Mouse (Mus musculus) forebrain, embryonic 11.5 days (tissue): ENCODE measurements around the gene Osbpl9. TPM values are rescaled to one million over a fixed set of nuclear protein-coding genes. Genes with fewer than 3 reads are reported as not detected.

Source experiments
- ATAC-seq: fragments of 200-750 bp; cut with Nextera tagmentation; replicated peaks from 2 replicates; pipeline ENCODE4 v1.8.0; 2017; ENCODE audit warnings: moderate TSS enrichment; ENCODE audit not compliant: low FRiP score
- DNase-seq: peaks from one replicate; pipeline ENCODE4 v3.0.0-alpha.2; 2017; ENCODE audit warnings: low spot score
- H3K27ac ChIP-seq: fragments of 300-500 bp; sonication (generic); 2 replicates; pipeline ENCODE4 v1.5.1; 2014; ENCODE audit warnings: low read depth, low read length
- H3K27me3 ChIP-seq: fragments of 300-500 bp; sonication (generic); 2 replicates; pipeline ENCODE4 v1.6.1; 2014; ENCODE audit warnings: mild to moderate bottlenecking, low read length, mixed read lengths; ENCODE audit not compliant: control insufficient read depth, insufficient read depth
- H3K36me3 ChIP-seq: fragments of 300-500 bp; sonication (generic); 2 replicates; pipeline ENCODE4 v1.6.1; 2014; ENCODE audit warnings: mild to moderate bottlenecking, low read length, moderate library complexity, mixed read lengths; ENCODE audit not compliant: control insufficient read depth, insufficient read depth
- H3K4me1 ChIP-seq: fragments of 300-500 bp; sonication (generic); replicated peaks from 2 replicates; pipeline ENCODE4 v1.6.1; 2014; ENCODE audit warnings: low read length, mixed read lengths; ENCODE audit not compliant: control insufficient read depth, insufficient read depth
- H3K4me2 ChIP-seq: fragments of 300-500 bp; sonication (generic); 2 replicates; pipeline ENCODE4 v1.6.1; 2014; ENCODE audit warnings: low read depth, mild to moderate bottlenecking, low read length, moderate library complexity, mixed read lengths; ENCODE audit not compliant: severe bottlenecking
- H3K4me3 ChIP-seq: fragments of 300-500 bp; sonication (generic); 2 replicates; pipeline ENCODE4 v1.5.1; 2014; ENCODE audit warnings: low read depth, low read length
- H3K9ac ChIP-seq: fragments of 300-500 bp; sonication (generic); 2 replicates; pipeline ENCODE4 v1.6.1; 2014; ENCODE audit warnings: low read length
- H3K9me3 ChIP-seq: fragments of 300-500 bp; sonication (generic); 2 replicates; pipeline ENCODE4 v1.6.1; 2016; ENCODE audit warnings: low read length, mixed read lengths; ENCODE audit not compliant: control insufficient read depth
- WGBS: fragments of 180-500 bp; shearing (Covaris S2); extraction: QIAGEN DNeasy Blood & Tissue Kit; methylation state at CpG from one replicate; pipeline ENCODE4 v1.1.7; 2014; 5-methylcytosine and 5-hydroxymethylcytosine counted together
- polyA plus RNA-seq: library from polyadenylated mRNA; unstranded; fragments of >200 nt; fragmentation: Nextera tagmentation; extraction: Ambion mirVana; gene quantifications from 2 replicates; pipeline ENCODE4 v1.2.1, GENCODE M21; 2014

Osbpl9 gene
- 65.8 and 67.7 TPM in 2 replicates for polyA plus RNA-seq

- H3K27me3 ChIP-seq = no peaks in the 10 kb centered on the region
Measured at GRCm38 (mm10) chr4:109201582-109202424, at the start of gene Osbpl9. Gene Osbpl9 (minus strand): TSS chr4:109202272.

GRCm38 (mm10) chr4:109251605-109252004 lies 49.5 kb upstream of the Osbpl9 start:
- Histone ChIP-seq H3K4me1 (no peaks in the 10 kb centered on the region), H3K27me3 (no peaks in the 10 kb centered on the region), H3K4me2 (no peak overlapping the region), H3K27ac (no peak overlapping the region), H3K36me3 (no peaks in the 10 kb centered on the region), H3K9me3 (no peaks in the 10 kb centered on the region), H3K4me3 (no peak overlapping the region), H3K9ac (no peak overlapping the region)
- 36% methylated on average over 3 of the region's 3 CpGs for WGBS
- ATAC-seq (no peak), DNase-seq (no peak)

More at GRCm38 (mm10) chr4:109201582-109202424, at the start of gene Osbpl9:
- Histone ChIP-seq H3K9ac (peak within 1 kb of the TSS; percentile 77), H3K4me2 (peak within 1 kb of the TSS; percentile 97), H3K36me3 (no peaks in the 10 kb centered on the region), H3K27ac (peak within 1 kb of the TSS; percentile 92), H3K4me1 (0 out of 2 replicates have a peak, but pooled peaks cover 6% of the 10 kb centered on the region), H3K9me3 (no peaks in the 10 kb centered on the region), H3K4me3 (peak within 1 kb of the TSS; percentile 82)
- under 1% methylated on average over 59 of the region's 59 CpGs for WGBS
- DNase-seq (peak; percentile 100), ATAC-seq (peak; percentile 99)

- H3K36me3 ChIP-seq = no peaks in the 10 kb centered on the region
- DNase-seq (no peak), ATAC-seq (no peak)
- H3K4me1 ChIP-seq = no peaks in the 10 kb centered on the region
- no peak overlapping the region for H3K27ac ChIP-seq
- H3K4me3 ChIP-seq = no peak overlapping the region
- no peak overlapping the region for H3K4me2 ChIP-seq
- H3K9me3 ChIP-seq = no peaks in the 10 kb centered on the region
- WGBS = 85% methylated on average over 6 of the region's 6 CpGs
- no peaks in the 10 kb centered on the region for H3K27me3 ChIP-seq
- no peak overlapping the region for H3K9ac ChIP-seq
Measured at GRCm38 (mm10) chr4:109245016-109245620, 43.0 kb upstream of the Osbpl9 start.

GRCm38 (mm10) chr4:109244506-109244905 lies 42.4 kb upstream of the Osbpl9 start:
- no peak overlapping the region for H3K4me3 ChIP-seq

DNA sequence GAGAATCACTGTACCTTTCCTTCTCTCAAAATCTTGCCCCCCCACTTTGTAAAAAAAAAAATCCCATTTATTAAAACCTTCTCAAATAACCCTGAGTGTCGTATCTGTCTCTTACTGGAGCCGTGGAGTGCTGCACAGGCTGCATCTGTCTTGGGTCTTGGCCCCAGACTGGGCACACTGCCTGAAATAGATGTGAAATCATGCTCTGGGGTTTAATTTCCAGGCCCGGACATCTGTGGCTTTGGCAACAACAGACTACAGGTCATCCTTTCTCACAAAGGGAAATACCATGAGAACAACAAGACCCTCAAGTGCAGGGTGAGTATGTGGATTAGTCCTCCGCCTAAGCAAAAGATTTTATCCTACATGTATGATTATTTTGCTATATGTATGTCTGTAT lies 39.9 kb upstream of the Osbpl9 start:
- Histone ChIP-seq H3K27me3 (no peaks in the 10 kb centered on the region), H3K9ac (no peak overlapping the region), H3K4me3 (no peak overlapping the region), H3K36me3 (no peaks in the 10 kb centered on the region), H3K4me2 (no peak overlapping the region), H3K27ac (no peak overlapping the region), H3K9me3 (no peaks in the 10 kb centered on the region), H3K4me1 (no peaks in the 10 kb centered on the region)
- DNase-seq = no peak
- 78% methylated on average over 4 of the region's 4 CpGs for WGBS
- ATAC-seq = no peak

More at GRCm38 (mm10) chr4:109244506-109244905, 42.4 kb upstream of the Osbpl9 start:
- 88% methylated on average over 7 of the region's 7 CpGs for WGBS
- no peak overlapping the region for H3K27ac ChIP-seq
- no peak overlapping the region for H3K9ac ChIP-seq
- H3K9me3 ChIP-seq = no peaks in the 10 kb centered on the region
- H3K27me3 ChIP-seq = no peaks in the 10 kb centered on the region
- H3K4me2 ChIP-seq = no peak overlapping the region
- H3K4me1 ChIP-seq = no peaks in the 10 kb centered on the region
- ATAC-seq = no peak
- no peaks in the 10 kb centered on the region for H3K36me3 ChIP-seq
- no peak for DNase-seq

DNA sequence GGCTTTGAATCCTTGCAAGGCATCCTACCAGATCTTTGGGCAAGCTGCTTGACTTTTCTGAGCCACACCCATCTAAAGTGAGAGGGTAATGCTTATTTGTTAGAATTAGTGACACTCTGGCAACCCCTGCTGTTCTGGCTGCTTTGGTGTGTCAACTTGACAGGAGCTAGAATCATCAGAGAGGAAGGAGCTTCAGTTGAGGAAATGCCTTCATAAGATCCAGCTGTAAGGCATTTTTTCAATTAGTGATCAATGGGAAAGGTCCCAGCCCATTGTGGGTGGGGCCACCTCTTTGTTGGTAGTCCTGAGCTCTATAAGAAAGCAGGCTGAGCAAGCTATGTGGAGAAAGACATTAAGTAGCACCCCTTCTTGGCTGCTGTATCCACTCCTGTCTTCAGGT lies 39.1 kb upstream of the Osbpl9 start:
- DNase-seq (no peak), ATAC-seq (no peak)

GRCm38 (mm10) chr4:109238428-109239268 lies 36.6 kb upstream of the Osbpl9 start:
- no peak for ATAC-seq
- Histone ChIP-seq H3K9me3 (no peaks in the 10 kb centered on the region), H3K27me3 (no peaks in the 10 kb centered on the region), H3K4me1 (no peaks in the 10 kb centered on the region), H3K4me3 (no peak overlapping the region), H3K4me2 (no peak overlapping the region), H3K36me3 (no peaks in the 10 kb centered on the region), H3K27ac (no peak overlapping the region), H3K9ac (no peak overlapping the region)
- 88% methylated on average over 24 of the region's 24 CpGs for WGBS
- DNase-seq = no peak

More for the DNA sequence above, 39.1 kb upstream of the Osbpl9 start:
- H3K9ac ChIP-seq = no peak overlapping the region
- no peak overlapping the region for H3K4me2 ChIP-seq
- no peaks in the 10 kb centered on the region for H3K4me1 ChIP-seq
- H3K27me3 ChIP-seq = no peaks in the 10 kb centered on the region
- H3K27ac ChIP-seq = no peak overlapping the region
- no peaks in the 10 kb centered on the region for H3K9me3 ChIP-seq
- H3K36me3 ChIP-seq = no peaks in the 10 kb centered on the region
- H3K4me3 ChIP-seq = no peak overlapping the region

DNA sequence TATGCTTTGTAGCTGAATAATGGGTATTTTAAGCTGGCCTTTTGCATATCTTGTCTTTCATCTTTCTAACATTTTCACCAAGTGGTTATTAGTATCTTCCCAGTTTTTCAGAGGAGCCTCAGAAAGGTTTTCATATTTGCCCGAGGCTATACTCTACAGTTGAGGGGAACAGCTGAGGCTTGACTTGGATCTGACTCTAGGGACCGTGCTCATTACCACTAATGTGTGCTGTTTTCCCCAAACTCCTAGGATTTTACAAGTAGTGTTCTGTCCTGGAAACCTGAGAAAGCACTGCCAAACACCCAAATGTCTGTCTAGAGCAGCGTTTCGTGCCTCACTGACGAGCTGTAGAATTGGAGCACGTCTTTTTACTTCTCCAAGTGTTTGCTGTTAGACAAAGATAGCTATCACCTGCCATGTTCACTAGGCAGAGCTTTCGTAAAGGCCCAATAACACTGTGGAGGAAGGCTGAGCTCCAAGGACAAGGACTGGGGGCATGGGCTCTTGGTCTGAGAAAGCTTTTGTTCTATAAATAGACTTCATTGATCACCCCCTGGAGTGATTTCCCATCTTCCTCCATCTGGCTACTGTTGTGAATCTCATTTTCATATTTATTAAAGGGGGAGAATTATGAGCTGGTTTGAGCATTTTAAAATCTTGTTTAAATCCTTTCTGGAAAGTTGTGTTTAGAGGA lies 34.3 kb upstream of the Osbpl9 start:
- Histone ChIP-seq H3K27ac (no peak overlapping the region), H3K36me3 (no peaks in the 10 kb centered on the region), H3K9me3 (no peaks in the 10 kb centered on the region), H3K4me3 (no peak overlapping the region), H3K9ac (no peak overlapping the region), H3K27me3 (no peaks in the 10 kb centered on the region), H3K4me2 (no peak overlapping the region), H3K4me1 (no peaks in the 10 kb centered on the region)
- WGBS = 80% methylated on average over 7 of the region's 7 CpGs
- ATAC-seq = no peak
- DNase-seq = no peak
